Mouse (Mus musculus) urinary bladder, postnatal 10 days (tissue): Measurements from ENCODE around the gene Pcdh10.

Experiments
- DNase-seq: peaks from one replicate; pipeline ENCODE4 v3.0.0; 2022; ENCODE audit warnings: low spot score

Gene Pcdh10

DNA sequence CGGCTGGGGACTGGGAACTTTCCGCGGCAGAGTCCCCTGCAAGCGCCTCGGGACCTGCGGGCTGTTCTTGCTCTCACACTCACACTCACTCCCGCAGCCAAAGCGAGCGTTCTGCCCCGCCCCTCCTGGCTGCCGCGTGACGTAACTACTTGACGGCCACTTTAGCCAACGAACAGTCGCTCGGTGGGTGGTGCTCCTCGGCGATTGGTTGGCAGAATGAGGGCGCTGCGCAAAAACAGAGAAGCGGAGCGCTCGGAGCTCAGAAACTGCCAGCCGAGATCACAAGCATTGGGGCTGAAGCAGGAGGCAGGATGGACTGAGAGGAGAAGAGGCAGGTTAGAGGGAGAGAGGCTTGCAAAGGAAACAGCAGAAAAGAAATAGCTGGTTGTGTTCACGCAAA, at the start of gene Pcdh10:
TSS of gene Pcdh10 (plus strand) at position 254 of the 400 bp plus-strand sequence.
- DNase-seq = peak; percentile 70

DNA sequence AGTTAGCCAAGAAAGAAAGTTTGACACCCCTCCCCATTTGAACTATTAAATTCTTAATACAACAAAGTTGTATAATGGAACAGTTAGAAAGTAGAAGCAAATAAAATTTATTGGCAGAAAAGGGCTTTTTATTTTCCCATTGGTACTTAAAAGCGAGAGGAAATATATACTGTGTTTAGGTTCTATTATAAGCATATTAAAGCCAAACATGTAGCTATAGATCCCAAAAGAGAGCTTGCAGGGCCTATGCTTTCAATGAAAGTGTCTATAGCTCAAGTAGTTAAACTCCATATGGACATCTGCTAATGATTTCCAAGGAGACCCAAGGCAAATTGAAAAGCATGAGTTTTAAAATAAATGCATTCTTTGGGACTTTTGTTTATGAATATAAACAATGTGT, 22.3 kb upstream of the Pcdh10 start:
- DNase-seq = no peak

DNA sequence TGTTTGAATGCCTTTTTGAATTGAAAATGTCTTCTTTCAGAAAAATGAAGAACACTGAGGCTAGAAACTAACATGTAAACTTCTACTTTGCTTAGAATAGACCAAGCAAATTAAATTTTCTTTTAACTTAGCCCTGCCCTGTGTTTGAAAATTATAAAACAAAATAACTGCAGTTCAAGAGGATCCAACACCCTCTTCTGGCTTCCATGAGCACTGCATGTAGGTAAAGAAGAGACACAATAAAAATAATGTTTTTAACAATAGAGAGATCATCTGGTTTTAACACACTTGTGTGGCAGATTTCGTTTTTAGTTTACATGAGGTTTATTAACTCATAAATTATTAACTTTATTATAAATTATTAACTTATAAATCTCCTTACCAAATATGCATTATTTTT, 9.2 kb upstream of the Pcdh10 start:
- DNase-seq = no peak

DNA sequence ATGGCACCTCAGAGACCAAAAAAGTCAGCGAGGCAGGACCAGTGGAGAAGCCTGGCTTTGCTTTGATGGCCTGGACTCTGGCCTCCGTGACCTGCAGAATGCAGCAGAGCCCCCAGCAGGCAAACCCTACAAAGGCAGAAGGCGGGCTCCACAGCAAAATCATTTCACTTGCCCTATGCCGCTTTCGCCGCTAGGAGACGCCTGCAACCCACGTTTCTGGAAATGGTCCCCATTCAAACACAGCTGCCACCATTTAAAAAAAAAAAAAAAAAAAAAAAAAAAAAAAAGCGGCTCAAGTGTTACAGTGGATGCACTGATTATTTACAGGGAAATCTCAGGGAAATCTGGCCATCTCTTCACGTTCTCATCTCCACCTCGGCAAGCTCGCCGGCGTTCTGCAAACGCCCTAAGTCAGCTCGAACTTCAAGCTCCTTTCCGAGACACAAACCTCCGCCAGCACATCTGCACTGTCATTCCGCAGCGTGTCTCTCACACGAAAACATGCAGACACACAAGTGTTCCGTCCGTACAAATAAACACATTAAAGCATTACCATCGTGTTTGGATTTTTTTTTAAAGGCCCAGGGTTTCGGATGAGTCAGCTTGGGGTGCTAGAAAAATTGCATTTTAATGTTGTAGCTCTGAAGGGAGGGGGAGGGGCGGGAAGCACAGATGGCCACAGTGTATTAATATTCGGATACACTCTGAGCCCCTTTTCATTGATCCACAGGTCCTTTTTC, 2.3 kb upstream of the Pcdh10 start:
- DNase-seq = no peak

DNA sequence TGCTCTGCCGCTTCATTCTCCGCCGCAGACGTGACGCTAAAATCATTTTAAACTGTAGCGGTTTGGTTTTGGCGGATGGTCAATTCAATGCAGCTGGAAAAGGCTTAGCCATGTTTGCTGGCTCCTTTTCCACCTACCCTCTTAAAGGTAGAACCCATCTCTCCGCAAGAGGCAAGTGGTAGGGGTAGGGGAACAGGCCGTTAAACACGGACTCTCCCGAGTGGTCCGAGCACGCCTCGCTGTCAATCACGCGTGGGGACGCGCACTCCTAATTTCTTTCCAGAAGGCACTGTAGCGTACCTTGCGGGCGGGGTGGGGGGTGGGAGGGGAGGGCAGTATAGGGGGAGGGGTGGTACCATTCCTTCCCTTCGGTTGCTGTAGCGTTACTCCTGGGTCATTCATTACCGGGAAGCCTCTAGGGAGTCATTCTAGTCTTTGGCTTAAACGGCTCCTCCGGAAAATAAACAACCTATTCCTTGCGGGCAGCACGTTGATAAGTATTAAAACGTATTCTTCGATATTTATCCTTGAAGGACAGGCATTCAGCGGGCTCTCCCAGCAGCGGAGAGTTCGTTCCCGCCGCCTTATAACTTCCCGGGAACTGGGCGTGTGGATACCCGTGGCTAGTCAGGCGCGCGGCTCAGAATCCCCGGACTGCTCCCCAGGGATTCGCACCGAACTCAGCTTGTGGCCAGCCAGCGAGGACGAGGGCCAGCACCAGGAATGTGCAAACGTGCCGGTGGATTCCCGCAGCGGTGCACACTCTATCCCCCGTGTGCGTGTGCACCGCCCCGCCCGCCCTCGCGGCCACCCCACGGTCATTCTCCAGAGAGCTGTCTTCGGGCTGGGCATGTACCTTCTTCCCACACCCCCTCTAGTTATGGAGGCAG, 1.5 kb upstream of the Pcdh10 start:
- no peak for DNase-seq

DNA sequence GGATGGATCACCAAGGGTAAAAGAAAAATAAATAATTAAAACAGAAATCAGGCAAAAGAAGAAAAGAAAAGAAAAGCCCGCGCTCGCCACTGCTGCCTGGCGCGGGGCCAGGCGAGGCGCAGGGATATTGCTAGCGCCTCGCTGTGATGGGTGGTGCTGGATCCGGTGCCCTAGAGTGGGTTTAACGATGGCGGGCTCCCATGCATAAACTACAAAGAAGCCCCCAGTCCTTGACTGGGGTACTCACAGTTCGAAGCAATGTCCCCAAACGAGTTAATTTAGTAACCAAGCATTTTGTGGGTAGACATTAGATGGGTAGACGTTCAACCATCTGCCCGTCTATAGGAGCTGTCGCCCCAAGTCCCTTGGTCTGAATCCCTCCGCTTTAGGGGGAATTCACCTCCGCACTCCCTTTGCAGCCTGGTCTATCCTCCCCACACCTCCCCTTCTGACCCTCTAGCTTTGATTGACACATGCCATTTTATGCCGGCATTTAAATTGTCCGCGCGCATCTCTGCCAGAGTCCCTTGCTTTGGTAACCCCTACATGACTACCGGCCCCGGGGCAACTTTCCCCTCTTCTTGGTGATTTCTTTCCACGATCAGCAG, 703 bp upstream of the Pcdh10 start:
- DNase-seq = no peak

DNA sequence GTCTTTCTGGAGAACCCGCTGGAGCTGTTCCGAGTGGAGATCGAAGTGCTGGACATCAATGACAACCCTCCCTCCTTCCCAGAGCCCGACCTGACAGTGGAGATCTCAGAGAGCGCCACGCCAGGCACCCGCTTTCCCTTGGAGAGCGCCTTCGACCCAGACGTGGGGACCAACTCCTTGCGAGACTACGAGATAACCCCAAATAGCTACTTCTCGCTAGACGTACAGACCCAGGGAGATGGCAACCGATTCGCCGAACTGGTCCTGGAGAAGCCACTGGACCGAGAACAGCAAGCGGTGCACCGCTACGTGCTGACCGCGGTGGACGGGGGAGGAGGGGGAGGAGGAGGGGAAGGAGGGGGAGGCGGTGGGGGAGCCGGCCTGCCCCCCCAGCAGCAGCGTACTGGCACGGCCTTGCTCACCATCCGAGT, 1.4 kb downstream of the Pcdh10 start:
- no peak for DNase-seq

DNA sequence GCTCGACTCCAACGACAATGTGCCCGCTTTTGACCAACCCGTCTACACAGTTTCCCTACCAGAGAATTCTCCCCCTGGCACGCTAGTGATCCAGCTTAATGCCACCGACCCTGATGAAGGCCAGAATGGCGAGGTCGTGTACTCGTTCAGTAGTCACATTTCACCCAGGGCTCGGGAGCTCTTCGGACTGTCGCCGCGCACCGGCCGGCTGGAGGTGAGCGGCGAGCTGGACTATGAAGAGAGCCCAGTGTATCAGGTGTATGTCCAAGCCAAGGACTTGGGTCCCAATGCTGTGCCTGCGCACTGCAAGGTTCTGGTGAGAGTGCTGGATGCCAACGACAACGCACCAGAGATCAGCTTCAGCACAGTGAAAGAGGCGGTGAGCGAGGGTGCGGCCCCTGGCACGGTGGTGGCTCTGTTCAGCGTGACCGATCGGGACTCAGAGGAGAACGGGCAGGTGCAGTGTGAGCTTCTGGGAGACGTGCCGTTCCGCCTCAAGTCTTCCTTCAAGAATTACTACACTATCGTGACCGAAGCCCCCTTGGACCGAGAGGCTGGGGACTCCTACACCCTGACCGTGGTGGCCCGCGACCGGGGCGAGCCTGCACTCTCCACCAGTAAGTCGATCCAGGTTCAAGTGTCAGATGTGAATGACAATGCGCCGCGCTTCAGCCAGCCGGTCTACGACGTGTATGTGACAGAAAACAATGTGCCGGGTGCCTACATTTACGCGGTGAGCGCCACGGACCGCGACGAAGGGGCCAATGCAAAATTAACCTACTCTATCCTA, 2.0 kb downstream of the Pcdh10 start:
- no peak for DNase-seq

DNA sequence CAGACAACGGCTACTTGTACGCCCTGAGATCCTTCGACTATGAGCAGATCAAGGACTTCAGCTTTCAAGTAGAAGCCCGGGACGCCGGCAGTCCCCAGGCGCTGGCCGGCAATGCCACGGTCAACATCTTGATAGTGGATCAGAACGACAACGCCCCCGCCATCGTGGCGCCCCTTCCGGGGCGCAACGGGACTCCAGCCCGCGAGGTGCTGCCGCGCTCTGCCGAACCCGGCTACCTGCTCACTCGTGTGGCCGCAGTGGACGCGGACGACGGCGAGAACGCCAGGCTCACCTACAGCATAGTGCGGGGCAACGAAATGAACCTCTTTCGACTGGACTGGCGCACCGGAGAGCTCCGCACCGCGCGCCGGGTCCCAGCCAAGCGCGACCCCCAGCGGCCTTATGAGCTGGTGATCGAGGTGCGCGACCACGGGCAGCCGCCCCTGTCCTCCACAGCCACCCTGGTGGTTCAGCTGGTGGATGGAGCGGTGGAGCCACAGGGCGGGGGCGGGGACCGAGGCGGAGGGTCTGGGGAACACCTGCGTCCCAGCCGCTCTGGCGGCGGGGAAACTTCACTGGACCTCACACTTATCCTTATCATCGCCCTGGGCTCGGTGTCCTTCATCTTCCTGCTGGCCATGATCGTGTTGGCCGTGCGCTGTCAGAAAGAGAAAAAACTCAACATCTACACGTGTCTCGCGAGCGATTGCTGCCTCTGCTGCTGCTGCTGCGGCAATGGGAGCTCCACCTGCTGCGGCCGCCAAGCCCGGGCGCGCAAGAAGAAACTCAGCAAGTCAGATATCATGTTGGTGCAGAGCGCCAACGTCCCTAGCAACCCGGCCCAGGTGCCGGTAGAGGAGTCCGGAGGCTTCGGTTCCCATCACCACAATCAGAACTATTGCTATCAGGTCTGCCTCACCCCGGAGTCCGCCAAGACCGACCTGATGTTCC, 2.9 kb downstream of the Pcdh10 start:
- DNase-seq = no peak

DNA sequence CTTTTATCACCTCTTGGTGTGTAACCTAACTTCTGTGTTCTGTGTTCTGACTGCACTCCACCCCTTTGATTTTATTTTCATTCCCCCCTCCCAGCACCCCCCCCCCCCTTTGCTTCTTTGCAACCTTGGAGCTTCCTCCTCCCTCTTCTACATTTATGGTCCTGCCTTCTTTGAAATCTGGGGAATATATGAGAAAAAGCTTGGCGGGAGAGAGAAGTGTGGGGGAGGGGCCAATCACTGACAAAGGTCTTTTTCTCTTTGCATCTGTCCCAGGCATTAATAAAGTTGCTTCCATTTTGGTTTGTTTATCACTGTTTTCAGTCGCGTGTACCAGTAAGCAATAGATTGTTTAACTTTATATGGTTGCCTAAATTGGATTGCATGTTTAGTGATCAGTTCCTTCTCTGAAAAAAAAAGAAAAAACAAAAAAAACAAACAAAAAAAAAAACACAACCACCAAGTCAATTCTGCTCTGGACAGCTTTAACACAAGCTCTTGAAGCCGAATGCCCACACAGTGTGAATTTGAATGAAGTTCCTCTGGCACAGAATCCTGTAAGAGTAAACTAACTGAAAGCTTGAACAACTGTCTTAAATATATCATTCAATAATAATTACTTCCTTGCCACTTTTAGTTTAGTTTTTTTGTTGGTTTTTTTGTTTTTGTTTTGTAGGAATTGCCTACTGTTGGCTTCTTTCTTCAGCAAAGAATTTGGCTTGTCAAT, 4.0 kb downstream of the Pcdh10 start:
- no peak for DNase-seq

DNA sequence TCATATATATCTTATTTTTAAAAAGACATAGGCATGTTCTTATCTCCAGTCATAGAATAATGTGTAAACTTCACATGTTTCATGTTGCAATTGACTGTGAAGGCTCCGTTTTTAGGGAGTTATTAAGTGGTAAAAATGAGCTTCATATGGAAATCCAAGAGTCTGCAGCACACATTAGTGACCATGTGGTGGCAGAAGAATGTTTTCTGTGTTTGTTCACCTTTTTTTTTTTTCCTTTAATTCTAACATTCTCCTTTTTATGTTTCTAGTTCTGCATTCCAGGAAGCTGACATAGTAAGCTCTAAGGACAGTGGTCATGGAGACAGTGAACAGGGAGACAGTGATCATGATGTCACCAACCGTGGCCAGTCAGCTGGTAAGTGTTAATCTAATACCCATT, 5.6 kb downstream of the Pcdh10 start:
- DNase-seq = no peak

DNA sequence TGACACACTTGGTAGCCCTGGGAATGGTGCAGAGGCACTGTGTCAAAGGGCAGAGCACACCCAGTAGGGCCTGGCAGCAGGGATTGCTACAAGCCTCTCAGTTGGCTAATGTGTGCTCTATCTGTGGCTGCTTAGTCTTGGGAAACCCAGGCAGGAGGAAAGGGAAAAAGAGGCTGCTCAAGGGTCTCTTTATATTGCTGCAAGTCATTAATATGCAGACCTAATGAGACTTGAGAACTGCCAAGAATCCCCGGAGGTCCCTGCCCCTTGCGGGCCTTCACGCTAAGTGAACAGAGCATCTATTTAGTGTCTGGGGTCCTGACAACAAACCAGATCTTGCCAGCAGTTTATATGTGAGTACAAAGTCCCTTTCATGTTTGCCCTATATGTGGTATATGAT, 6.8 kb downstream of the Pcdh10 start:
- DNase-seq = no peak

DNA sequence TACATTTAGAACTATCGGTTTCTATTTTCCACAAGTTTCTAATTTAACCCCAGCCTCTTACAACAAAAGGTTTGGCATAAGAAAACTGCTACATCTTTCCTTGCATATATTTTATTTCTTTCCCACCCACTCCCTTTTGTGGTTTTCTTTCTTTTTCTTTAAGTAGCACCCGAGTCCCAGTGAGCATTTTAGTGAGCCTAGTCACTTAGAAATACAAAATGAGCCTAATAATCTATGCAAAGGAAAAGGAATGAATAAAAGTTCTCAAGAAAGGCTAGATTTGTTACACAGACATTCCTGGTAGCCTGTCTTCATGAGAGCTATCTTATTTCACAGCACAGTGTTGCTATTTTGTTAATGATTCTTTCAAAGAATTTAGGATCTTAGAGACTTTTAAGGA, 7.3 kb downstream of the Pcdh10 start:
- no peak for DNase-seq

DNA sequence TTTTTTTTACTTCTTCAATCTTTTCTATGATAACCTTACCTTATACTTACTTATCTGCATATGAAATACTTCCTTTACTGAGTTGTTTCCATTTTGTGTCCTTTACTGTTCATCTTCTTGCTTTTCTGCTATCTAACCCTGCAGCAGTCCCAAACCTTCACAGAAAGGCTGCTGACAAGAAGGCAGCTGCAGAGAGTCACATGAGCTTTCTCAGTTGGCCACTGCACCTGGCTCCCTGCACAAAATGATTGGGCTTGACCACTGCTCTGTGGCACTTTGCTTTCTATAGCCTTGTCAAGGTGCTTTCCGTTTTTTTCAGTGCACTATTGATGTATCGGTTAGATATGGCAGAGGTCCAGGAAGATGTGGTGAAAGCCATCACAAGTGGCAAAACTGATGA, 8.3 kb downstream of the Pcdh10 start:
- no peak for DNase-seq

DNA sequence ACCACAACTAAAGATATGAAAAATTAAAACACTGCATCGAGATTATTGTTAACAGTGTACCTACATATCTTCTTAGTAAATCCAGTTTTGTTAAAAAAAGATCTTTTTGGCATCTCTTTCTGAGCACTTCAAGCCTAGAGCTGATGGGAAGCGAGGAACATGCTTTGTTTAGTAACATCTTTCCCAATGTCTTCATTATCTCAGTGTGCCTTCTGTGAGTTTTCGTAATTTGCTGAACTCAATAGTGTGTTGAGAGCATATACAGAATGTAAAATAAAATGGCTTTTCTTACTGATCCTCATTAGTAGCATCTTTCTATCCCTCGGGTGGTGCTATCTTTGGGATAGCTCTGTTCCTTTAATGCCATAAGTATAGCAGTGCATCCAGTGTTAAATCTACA, 18.9 kb downstream of the Pcdh10 start:
- no peak for DNase-seq

DNA sequence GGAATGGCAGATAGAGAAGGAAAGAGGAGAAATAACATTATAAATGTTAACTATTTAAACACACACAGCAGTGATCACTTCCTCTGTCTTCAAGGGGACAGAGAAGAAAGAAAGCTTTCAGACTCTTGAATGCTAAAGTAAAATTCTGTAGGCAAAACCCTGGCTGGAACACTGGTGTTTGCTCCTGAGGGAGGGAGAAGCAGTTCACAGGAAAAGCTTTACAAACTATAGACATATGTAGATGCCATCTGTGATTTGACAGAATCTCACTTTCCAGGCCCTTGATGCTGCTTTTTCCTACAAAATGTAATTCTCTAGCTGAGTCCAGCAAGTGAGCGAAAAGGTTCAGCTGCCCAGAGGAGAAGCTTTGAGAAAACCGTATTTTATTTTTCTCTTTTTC, 25.0 kb downstream of the Pcdh10 start:
- no peak for DNase-seq

DNA sequence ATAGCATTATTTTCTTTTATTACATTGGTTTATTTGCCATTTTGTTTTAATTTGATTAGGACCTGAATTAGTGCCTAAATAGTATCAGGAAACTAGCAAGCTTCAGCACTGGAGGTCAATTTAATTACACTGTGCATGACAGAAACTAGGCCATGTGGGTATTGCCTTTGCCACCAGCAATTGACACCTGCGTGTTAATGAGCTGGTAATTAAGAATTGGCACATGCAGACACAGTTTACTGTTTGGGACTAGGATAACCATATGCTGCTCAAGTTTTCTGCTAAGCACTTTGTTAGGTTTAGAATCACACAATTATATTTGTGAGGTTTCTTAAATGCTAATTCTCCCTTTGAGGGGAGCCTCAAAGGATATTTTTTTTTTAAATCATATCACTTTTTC, 53.5 kb downstream of the Pcdh10 start:
- no peak for DNase-seq

DNA sequence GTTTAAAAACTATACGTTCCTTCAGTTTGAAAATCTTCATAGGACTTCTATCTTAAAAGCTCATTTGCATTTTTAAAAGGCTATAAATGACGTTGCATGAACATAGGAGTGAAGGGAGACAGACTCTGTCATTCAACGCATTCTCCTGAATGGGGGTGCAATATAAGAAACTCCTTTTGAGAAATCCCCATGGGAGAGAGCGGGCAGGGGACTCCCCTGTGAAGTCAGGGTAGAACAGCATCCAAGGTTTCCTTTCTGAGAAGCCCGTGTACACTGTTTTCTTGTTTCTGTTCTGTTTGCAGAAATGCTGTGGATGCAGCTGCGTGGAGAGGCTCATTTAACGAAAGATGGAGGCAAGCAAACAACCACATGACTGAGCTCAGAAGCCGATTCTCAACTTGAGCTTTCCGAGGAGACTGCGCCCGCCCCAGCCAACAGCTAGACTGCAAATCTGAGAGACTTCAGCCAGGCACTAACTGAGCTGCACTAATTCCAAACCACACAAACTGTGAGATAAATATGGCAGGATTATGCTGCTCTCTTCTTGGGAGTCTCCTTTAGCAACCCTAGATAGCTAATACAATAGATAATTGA, 54.1 kb downstream of the Pcdh10 start:
- DNase-seq = no peak
